Mouse (Mus musculus) olfactory bulb, adult 2 months (tissue): ENCODE data around the gene Tdgf1.

Experiments used
- CTCF ChIP-seq: fragments of 200-500 bp; IDR thresholded peaks from 2 replicates; pipeline ENCODE4 v1.5.1; 2012; ENCODE audit warnings: low read depth, mild to moderate bottlenecking, low read length, moderate library complexity; ENCODE audit not compliant: insufficient read depth
- POLR2A ChIP-seq: fragments of 200-500 bp; IDR thresholded peaks from 2 replicates; pipeline ENCODE4 v1.6.1; 2012; ENCODE audit warnings: mild to moderate bottlenecking, low read depth, low read length, moderate library complexity; ENCODE audit not compliant: insufficient read depth

DNA sequence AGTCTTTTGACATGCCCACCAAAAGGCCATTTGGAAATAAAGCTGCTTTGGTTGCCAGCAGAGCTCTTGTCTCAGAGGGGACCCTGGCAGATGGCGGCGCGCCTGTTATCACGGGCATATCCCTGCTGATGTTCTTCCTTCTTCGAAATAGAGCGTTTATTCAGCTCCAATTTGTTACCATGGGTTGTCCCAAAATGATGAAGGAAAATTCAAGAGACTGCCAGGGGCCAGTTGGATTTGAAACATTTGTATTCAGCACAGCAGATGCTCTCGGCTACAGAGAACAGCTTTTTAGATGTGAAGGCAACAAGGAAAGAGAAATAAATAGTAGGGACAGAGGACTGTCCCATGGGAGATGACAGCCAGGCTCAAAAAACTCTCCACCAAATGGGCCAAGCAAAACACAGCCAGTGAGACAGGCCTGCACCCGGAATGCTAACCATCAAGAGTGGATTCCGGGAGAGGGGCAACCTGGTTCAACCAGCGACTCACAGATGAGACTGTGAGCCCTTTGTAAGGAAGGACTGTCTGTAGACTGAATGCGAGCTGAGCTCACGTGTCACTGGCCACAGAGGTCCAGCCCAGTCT, 12.0 kb downstream of the Tdgf1 start:
- TF ChIP-seq CTCF (no peak), POLR2A (no peak)
